ENCODE assay signal across 8 mouse cellular contexts in the genomic region with DNA sequence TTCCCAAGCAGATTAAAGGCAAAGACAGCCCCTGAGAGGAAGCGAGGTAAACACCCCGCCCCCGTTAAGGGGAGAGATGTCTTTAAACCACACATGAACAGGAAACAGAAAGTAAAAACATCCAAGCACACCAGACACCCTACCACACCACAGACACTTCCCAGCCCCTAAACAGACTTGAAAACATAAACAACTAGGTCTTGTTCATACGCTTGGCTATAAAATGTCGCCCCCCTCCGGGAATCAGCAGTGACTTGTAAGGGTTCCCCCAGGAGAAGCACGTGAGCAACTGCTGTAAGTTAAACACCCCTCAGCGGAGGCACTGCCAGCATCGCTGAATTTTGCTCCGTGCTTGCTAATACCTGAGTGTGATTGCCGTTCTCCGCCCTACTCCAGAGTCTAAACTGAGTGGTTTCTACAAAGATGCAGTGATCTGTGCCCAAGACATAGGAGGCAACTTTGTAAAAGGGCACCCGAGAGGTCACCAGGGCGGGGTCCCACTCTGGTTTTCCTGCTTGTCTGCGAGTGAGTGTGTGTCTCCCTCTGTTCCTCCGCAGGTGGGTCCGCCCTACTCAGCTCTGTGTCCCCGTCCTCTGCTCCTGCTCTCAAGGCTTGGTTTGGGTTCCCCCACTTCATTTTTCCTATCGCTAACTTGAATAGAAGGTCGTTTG. TPM values are rescaled to one million over a fixed set of nuclear protein-coding genes. Genes with fewer than 3 reads are reported as not detected.
DNase-seq lines count a peak whose midpoint lies in the region; ATAC-seq and TF ChIP-seq lines count a peak whose summit lies in the region.

No protein-coding gene starts in this region.

- H3K4me3 ChIP-seq in intestine, postnatal 0 days (ENCODE audit: low read depth, low read length): peak overlapping the region; percentile 46
- H3K4me3 ChIP-seq in liver, embryonic 14.5 days (ENCODE audit: insufficient read depth in 1 of 2, low read depth in 2 of 2, low read length in 2 of 2): peak overlapping the region; percentile 62 to 78
- H3K4me3 ChIP-seq in stomach, embryonic 16.5 days (replicated peaks; ENCODE audit: low read length): peak overlapping the region; percentile 63

- under 1% methylated on average over 20 of the region's 20 CpGs for WGBS in intestine, postnatal 0 days
- WGBS in liver, embryonic 14.5 days (ENCODE audit: insufficient replicate concordance): under 1% methylated on average over 20 of the region's 20 CpGs
- under 1% methylated on average over 20 of the region's 20 CpGs for WGBS in stomach, embryonic 16.5 days

- peak overlapping the region; percentile 54; the same call in 1 of the 2 replicates for H3K27ac ChIP-seq in intestine, postnatal 0 days (ENCODE audit: low read depth, low read length)
- peak overlapping the region; percentile 41 for H3K27ac ChIP-seq in liver, embryonic 14.5 days
- H3K27ac ChIP-seq in stomach, embryonic 16.5 days (ENCODE audit: low read length): peak overlapping the region; percentile 53; the same call in 1 of the 2 replicates

- no peak for TF ChIP-seq EP300 in liver, embryonic 14.5 days (IDR thresholded peaks at IDR 0.05; ENCODE audit: low read depth)

- H3K4me1 ChIP-seq in intestine, postnatal 0 days (replicated peaks; ENCODE audit: control insufficient read depth, insufficient read depth, low read length): no peaks in the 10 kb centered on the region
- peaks cover 4 to 13% of the 10 kb centered on the region in 2 experiments for H3K4me1 ChIP-seq in liver, embryonic 14.5 days (replicated peaks; ENCODE audit: control insufficient read depth in 2 of 2, insufficient read depth in 2 of 2, low read length in 1 of 2)
- H3K4me1 ChIP-seq in stomach, embryonic 16.5 days (ENCODE audit: control insufficient read depth, insufficient read depth, low read length): 0 out of 2 replicates have a peak, but pooled peaks cover 3% of the 10 kb centered on the region

- H3K36me3 ChIP-seq in intestine, postnatal 0 days (ENCODE audit: control insufficient read depth, insufficient read depth): no peaks in the 10 kb centered on the region
- H3K36me3 ChIP-seq in liver, embryonic 14.5 days (replicated peaks; ENCODE audit: control insufficient read depth, insufficient read depth, low read depth): no peaks in the 10 kb centered on the region
- H3K36me3 ChIP-seq in stomach, embryonic 16.5 days (ENCODE audit: control insufficient read depth, insufficient read depth, low read length): no peaks in the 10 kb centered on the region

- TF ChIP-seq CTCF in intestine, postnatal 0 days (IDR thresholded peaks at IDR 0.05; ENCODE audit: low read depth): peak; percentile 38
- peak; percentile 43 for TF ChIP-seq CTCF in liver, embryonic 14.5 days (IDR thresholded peaks at IDR 0.05; ENCODE audit: low read depth)

- DNase-seq in 3134 (ENCODE audit: extremely low read depth, insufficient read length, low spot score) (peak; percentile 20), NIH3T3 (ENCODE audit: low read depth) (peak; percentile 70)
- peak; percentile 51 for DNase-seq in embryo, embryonic 9.5 days (ENCODE audit: extremely low spot score)
- peak; percentile 77 to 83 for DNase-seq in heart, adult 18-20 months
- DNase-seq in liver, embryonic 14.5 days (ENCODE audit: low read depth in 3 of 3, low spot score in 3 of 3): peak in 1 of 3 experiments; percentile 55
- DNase-seq in naive thymus-derived CD4-positive, alpha-beta T cell, adult 2 months (ENCODE audit: low read depth): peak; percentile 87

- no peaks in the 10 kb centered on the region for H3K27me3 ChIP-seq in intestine, postnatal 0 days (replicated peaks; ENCODE audit: control insufficient read depth, insufficient read depth, low read length)
- H3K27me3 ChIP-seq in liver, embryonic 14.5 days (ENCODE audit: control insufficient read depth, insufficient read depth, low read length): no peaks in the 10 kb centered on the region
- H3K27me3 ChIP-seq in stomach, embryonic 16.5 days (ENCODE audit: control insufficient read depth, insufficient read depth, low read length): no peaks in the 10 kb centered on the region

- H3K9me3 ChIP-seq in intestine, postnatal 0 days (ENCODE audit: control insufficient read depth): no peaks in the 10 kb centered on the region
- no peaks in the 10 kb centered on the region for H3K9me3 ChIP-seq in liver, embryonic 14.5 days (ENCODE audit: control insufficient read depth, low read length)
- no peaks in the 10 kb centered on the region for H3K9me3 ChIP-seq in stomach, embryonic 16.5 days (replicated peaks; ENCODE audit: control insufficient read depth, low read length)

- peak overlapping the region; percentile 28 for H3K9ac ChIP-seq in intestine, postnatal 0 days (ENCODE audit: low read depth, low read length)
- H3K9ac ChIP-seq in liver, embryonic 14.5 days (replicated peaks): peak overlapping the region; percentile 72
- peak overlapping the region; percentile 74 for H3K9ac ChIP-seq in stomach, embryonic 16.5 days (ENCODE audit: low read length)

- peak; percentile 69 for ATAC-seq in intestine, postnatal 0 days
- ATAC-seq in liver, embryonic 14.5 days (ENCODE audit: insufficient read depth): peak; percentile 75
- ATAC-seq in stomach, embryonic 16.5 days (ENCODE audit: insufficient read depth, low FRiP score): peak; percentile 75

- H3K4me2 ChIP-seq in intestine, postnatal 0 days (replicated peaks; ENCODE audit: low read depth): peak overlapping the region; percentile 81
- peak overlapping the region; percentile 86 for H3K4me2 ChIP-seq in liver, embryonic 14.5 days (ENCODE audit: low read depth)
- H3K4me2 ChIP-seq in stomach, embryonic 16.5 days (ENCODE audit: low read depth, low read length): peak overlapping the region; percentile 99

RNA-seq across cellular contexts. Expression of a gene that starts 8.2 kb away (rescaled TPM):
- total RNA-seq in heart, adult 18-20 months (2021): 10 to 100 TPM; 33.6 to 40.2 TPM
- 6.5 and 8.3 TPM in 2 replicates for polyA plus RNA-seq in intestine, postnatal 0 days (2015; fragmentation: Nextera tagmentation; extraction: Ambion mirVana)
- polyA plus RNA-seq in liver, embryonic 14.5 days (2012; rRNA removed): 32.6 and 37.9 TPM in 2 replicates
- 21.0 and 21.6 TPM in 2 replicates for polyA plus RNA-seq in liver, embryonic 14.5 days (2014; fragmentation: Nextera tagmentation; extraction: Ambion mirVana)
- 16.9 and 18.5 TPM in 2 replicates for polyA plus RNA-seq in stomach, embryonic 16.5 days (2015; fragmentation: Nextera tagmentation; extraction: Ambion mirVana)
